Mouse (Mus musculus) lung, embryonic 14.5 days (tissue): ENCODE measurements at regions not wholly inside any gene's neighbourhood (a gene's known extent, or its start where the extent isn't known, plus 50 kb on each side); places are given as distances from the start of the nearest gene placed in this dataset.

Source experiments
- ATAC-seq: fragments of 200-750 bp; cut with Nextera tagmentation; 2 replicates; pipeline ENCODE4 v1.8.0; 2017; ENCODE audit warnings: mild to moderate bottlenecking, moderate TSS enrichment, moderate library complexity; ENCODE audit not compliant: insufficient read depth
- DNase-seq: peaks from one replicate; pipeline ENCODE4 v3.0.0-alpha.2; 2015
- H3K27ac ChIP-seq: fragments of 300-500 bp; sonication (generic); 2 replicates; pipeline ENCODE4 v1.5.1; 2014; ENCODE audit warnings: low read depth, mild to moderate bottlenecking, moderate library complexity
- H3K27me3 ChIP-seq: fragments of 300-500 bp; sonication (generic); 2 replicates; pipeline ENCODE4 v1.6.1; 2014; ENCODE audit warnings: low read length, control low read depth; ENCODE audit not compliant: insufficient read depth
- H3K36me3 ChIP-seq: fragments of 300-500 bp; sonication (generic); 2 replicates; pipeline ENCODE4 v1.6.1; 2014; ENCODE audit warnings: control low read depth; ENCODE audit not compliant: insufficient read depth
- H3K4me1 ChIP-seq: fragments of 300-500 bp; sonication (generic); 2 replicates; pipeline ENCODE4 v1.6.1; 2014; ENCODE audit warnings: antibody characterized with exemption, control low read depth; ENCODE audit not compliant: insufficient read depth
- H3K4me2 ChIP-seq: fragments of 300-500 bp; sonication (generic); 2 replicates; pipeline ENCODE4 v1.6.1; 2014; ENCODE audit warnings: mild to moderate bottlenecking
- H3K4me3 ChIP-seq: fragments of 300-500 bp; sonication (generic); 2 replicates; pipeline ENCODE4 v1.5.1; 2014; ENCODE audit warnings: low read depth, low read length
- H3K9ac ChIP-seq: fragments of 300-500 bp; sonication (generic); 2 replicates; pipeline ENCODE4 v1.6.1; 2014
- H3K9me3 ChIP-seq: fragments of 300-500 bp; sonication (generic); 2 replicates; pipeline ENCODE4 v1.6.1; 2016; ENCODE audit warnings: low read depth, low read length, control low read depth
- CTCF ChIP-seq: IDR thresholded peaks from 2 replicates; pipeline ENCODE4 v1.5.1; 2016; ENCODE audit warnings: antibody characterized with exemption, low read depth
- WGBS: fragments of 180-500 bp; shearing (Covaris S2); extraction: QIAGEN DNeasy Blood & Tissue Kit; methylation state at CpG from one replicate; pipeline ENCODE4 v1.1.7; 2014; 5-methylcytosine and 5-hydroxymethylcytosine counted together

DNA sequence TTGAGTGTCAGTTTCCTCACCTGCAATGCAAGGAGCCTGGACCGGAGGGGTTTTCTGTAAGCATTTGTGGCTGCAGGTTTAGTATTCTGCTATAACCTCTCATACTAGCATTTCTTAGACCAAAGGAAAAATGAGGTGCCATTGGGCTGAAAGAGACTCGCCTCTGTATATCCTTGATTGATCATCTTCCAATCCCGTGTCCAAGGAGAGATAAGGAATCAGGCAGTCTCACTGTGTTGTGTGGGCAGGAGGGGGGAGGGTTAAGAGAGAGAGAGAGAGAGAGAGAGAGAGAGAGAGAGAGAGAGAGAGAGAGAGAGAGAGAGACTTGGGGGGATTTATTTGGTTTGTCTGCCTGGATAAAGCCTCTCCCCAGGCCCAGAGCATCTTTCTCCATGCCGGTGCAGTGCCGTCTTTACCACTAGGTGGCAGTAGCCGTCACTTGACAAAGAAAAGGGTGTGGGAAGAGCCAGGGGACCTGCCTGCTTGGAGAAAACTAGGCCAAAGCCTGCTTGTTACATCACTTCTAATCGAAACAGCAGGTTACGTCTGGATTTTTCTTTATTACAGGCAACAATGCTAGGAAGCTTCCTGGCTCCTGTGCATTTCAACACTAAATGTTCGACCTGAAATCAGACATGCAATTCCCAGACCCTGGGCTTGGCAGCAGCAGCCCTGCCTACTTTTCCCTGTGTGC lies 56.1 kb upstream of the Ces5a start:
- TF ChIP-seq CTCF = peak; percentile 93
- no peaks in the 10 kb centered on the region for H3K4me1 ChIP-seq
- H3K4me3 ChIP-seq = no peak overlapping the region
- no peak overlapping the region for H3K9ac ChIP-seq
- no peaks in the 10 kb centered on the region for H3K9me3 ChIP-seq
- ATAC-seq (peak; percentile 73), DNase-seq (peak; percentile 93)
- H3K27ac ChIP-seq = no peak overlapping the region
- no peaks in the 10 kb centered on the region for H3K36me3 ChIP-seq
- no peak overlapping the region for H3K4me2 ChIP-seq
- no peaks in the 10 kb centered on the region for H3K27me3 ChIP-seq
- 23% methylated on average over 9 of the region's 9 CpGs for WGBS

DNA sequence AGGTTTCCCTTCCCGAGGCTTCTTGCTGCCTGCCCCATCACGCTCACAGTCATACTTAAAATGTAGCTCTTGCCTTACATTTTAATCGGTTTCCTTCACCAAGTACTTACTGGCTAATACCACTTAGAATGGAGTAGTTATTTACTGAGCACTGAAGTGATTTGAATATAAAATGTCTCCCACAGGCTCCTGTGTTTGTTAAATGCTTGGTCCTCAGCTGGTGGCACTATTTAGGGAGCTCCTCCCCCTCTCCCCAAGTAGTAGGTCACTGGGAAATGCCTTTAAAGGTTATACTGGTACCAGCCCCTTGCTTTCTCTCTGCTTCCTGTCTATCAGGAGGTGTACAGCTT lies 56.6 kb upstream of the Ces5a start:
- DNase-seq (no peak), ATAC-seq (no peak)
- H3K9me3 ChIP-seq = no peaks in the 10 kb centered on the region
- no peaks in the 10 kb centered on the region for H3K36me3 ChIP-seq
- H3K4me2 ChIP-seq = no peak overlapping the region
- H3K4me1 ChIP-seq = no peaks in the 10 kb centered on the region
- no peak overlapping the region for H3K27ac ChIP-seq
- no peak overlapping the region for H3K9ac ChIP-seq
- H3K27me3 ChIP-seq = no peaks in the 10 kb centered on the region
- WGBS = 29% methylated on average over 3 of the region's 3 CpGs
- H3K4me3 ChIP-seq = no peak overlapping the region
- no peak for TF ChIP-seq CTCF

- WGBS = 20% methylated on average over 11 of the region's 11 CpGs
- Histone ChIP-seq H3K4me1 (no peaks in the 10 kb centered on the region), H3K36me3 (no peaks in the 10 kb centered on the region), H3K27ac (peak overlapping the region; percentile 43; the same call in 1 of the 2 replicates), H3K9me3 (no peaks in the 10 kb centered on the region), H3K4me2 (0 out of 2 replicates have a peak overlapping the region, but pooled peaks have one; percentile 10), H3K4me3 (no peak overlapping the region), H3K27me3 (no peaks in the 10 kb centered on the region), H3K9ac (0 out of 2 replicates have a peak overlapping the region, but pooled peaks have one; percentile 3)
- DNase-seq (peak; percentile 82), ATAC-seq (peak; percentile 77; the same call in 1 of the 2 replicates)
- no peak for TF ChIP-seq CTCF
Measured at GRCm38 (mm10) chr8:93598613-93599121, 63.0 kb upstream of the Ces5a start.

GRCm38 (mm10) chr8:93599306-93599705 lies 63.7 kb upstream of the Ces5a start:
- Histone ChIP-seq H3K9ac (no peak overlapping the region), H3K27me3 (no peaks in the 10 kb centered on the region), H3K36me3 (no peaks in the 10 kb centered on the region), H3K27ac (no peak overlapping the region), H3K4me2 (no peak overlapping the region), H3K4me3 (no peak overlapping the region), H3K4me1 (no peaks in the 10 kb centered on the region), H3K9me3 (no peaks in the 10 kb centered on the region)
- peak; percentile 13; the same call in 1 of the 2 replicates for ATAC-seq
- no peak for TF ChIP-seq CTCF
- peak; percentile 27 for DNase-seq
- WGBS = 49% methylated on average over 9 of the region's 9 CpGs

GRCm38 (mm10) chr8:93599776-93600175 lies 64.1 kb upstream of the Ces5a start:
- no peaks in the 10 kb centered on the region for H3K9me3 ChIP-seq
- no peak overlapping the region for H3K9ac ChIP-seq
- 27% methylated on average over 8 of the region's 8 CpGs for WGBS
- no peak overlapping the region for H3K4me3 ChIP-seq
- H3K27me3 ChIP-seq = no peaks in the 10 kb centered on the region
- H3K4me2 ChIP-seq = no peak overlapping the region
- no peak overlapping the region for H3K27ac ChIP-seq
- TF ChIP-seq CTCF = no peak
- DNase-seq = peak; percentile 79
- H3K36me3 ChIP-seq = no peaks in the 10 kb centered on the region
- ATAC-seq = peak; percentile 75
- no peaks in the 10 kb centered on the region for H3K4me1 ChIP-seq

- peak; percentile 73 for ATAC-seq
Measured at GRCm38 (mm10) chr8:93626807-93627526, 91.3 kb upstream of the Ces5a start.

DNA sequence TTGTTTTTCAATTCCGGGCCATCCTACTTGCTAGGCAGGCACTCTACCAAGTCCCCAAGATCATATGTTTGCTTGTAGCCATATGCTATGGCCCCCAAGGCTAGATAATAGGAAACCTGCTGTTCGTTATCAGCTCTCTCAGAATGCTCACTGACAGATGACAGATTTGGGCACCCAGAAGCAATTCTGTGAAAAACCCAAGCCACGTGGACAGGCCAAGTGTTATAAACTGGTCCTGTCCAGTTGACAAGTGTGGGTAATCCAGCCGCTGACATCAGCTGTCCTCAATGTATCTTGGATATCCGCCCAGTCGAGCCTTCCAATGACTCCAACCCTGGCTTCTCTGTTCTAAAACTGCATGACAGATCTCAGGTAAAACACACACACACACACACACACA lies 92.0 kb upstream of the Ces5a start:
- no peak overlapping the region for H3K9ac ChIP-seq
- no peaks in the 10 kb centered on the region for H3K36me3 ChIP-seq
- H3K4me3 ChIP-seq = no peak overlapping the region
- 36% methylated on average over 6 of the region's 6 CpGs for WGBS
- H3K4me1 ChIP-seq = no peaks in the 10 kb centered on the region
- no peak for DNase-seq
- H3K9me3 ChIP-seq = no peaks in the 10 kb centered on the region
- no peak overlapping the region for H3K4me2 ChIP-seq
- no peak for ATAC-seq
- no peak for TF ChIP-seq CTCF
- no peak overlapping the region for H3K27ac ChIP-seq
- H3K27me3 ChIP-seq = no peaks in the 10 kb centered on the region

More at GRCm38 (mm10) chr8:93626807-93627526, 91.3 kb upstream of the Ces5a start:
- Histone ChIP-seq H3K27ac (no peak overlapping the region; the same call in 1 of the 2 replicates), H3K4me3 (no peak overlapping the region), H3K36me3 (no peaks in the 10 kb centered on the region), H3K4me1 (no peaks in the 10 kb centered on the region), H3K4me2 (peak overlapping the region; percentile 41), H3K9me3 (no peaks in the 10 kb centered on the region), H3K9ac (no peak overlapping the region), H3K27me3 (no peaks in the 10 kb centered on the region)
- DNase-seq = peak; percentile 78
- TF ChIP-seq CTCF = no peak
- WGBS = 14% methylated on average over 18 of the region's 18 CpGs
